ENCODE assay signal across 18 mouse cellular contexts in genomic region chr12:16526134-16526533, GRCm38 (mm10).
DNase-seq lines count a peak whose midpoint lies in the region; ATAC-seq lines count a peak whose summit lies in the region.
"Had no signal": no experiment of that assay in that cellular context is flagged by ENCODE, and none has a peak within 500 bp of the region (broad histone marks: within the 10 kb centered on the region; RNA-seq: fewer than 3 reads in every experiment).

No protein-coding gene starts in this region.

- peaks cover 3% of the 10 kb centered on the region; the same call in 1 of the 2 replicates for H3K9me3 ChIP-seq in embryonic facial prominence, embryonic 10.5 days
- H3K9me3 ChIP-seq: embryonic facial prominence, embryonic 15.5 days; heart, embryonic 15.5 days; liver, embryonic 15.5 days had no signal

- no peaks in the 10 kb centered on the region for H3K36me3 ChIP-seq in embryonic facial prominence, embryonic 10.5 days (replicated peaks)
- H3K36me3 ChIP-seq: embryonic facial prominence, embryonic 15.5 days; heart, embryonic 15.5 days; hindbrain, embryonic 13.5 days; limb, embryonic 12.5 days; liver, embryonic 15.5 days had no signal

- no peak overlapping the region for H3K27ac ChIP-seq in embryonic facial prominence, embryonic 10.5 days (replicated peaks)
- H3K27ac ChIP-seq: embryonic facial prominence, embryonic 15.5 days; heart, embryonic 15.5 days; hindbrain, embryonic 13.5 days; limb, embryonic 12.5 days; liver, embryonic 15.5 days had no signal

- H3K4me3 ChIP-seq in embryonic facial prominence, embryonic 10.5 days = no peak overlapping the region
- H3K4me3 ChIP-seq: embryonic facial prominence, embryonic 15.5 days; heart, embryonic 15.5 days; hindbrain, embryonic 13.5 days; limb, embryonic 12.5 days; liver, embryonic 15.5 days had no signal

- no peaks in the 10 kb centered on the region for H3K4me1 ChIP-seq in embryonic facial prominence, embryonic 10.5 days
- H3K4me1 ChIP-seq: embryonic facial prominence, embryonic 15.5 days; hindbrain, embryonic 13.5 days; limb, embryonic 12.5 days; liver, embryonic 15.5 days had no signal

- peak; percentile 32 for DNase-seq in lung, postnatal 36 days
- no peak for DNase-seq in lung, postnatal 10 days
- DNase-seq in CD4-positive, CD25-positive, alpha-beta regulatory T cell, adult 2 months (ENCODE audit: low read depth, low spot score) = peak; percentile 19
- peak; percentile 72 to 77 for DNase-seq in natural killer cell, adult 2 months (ENCODE audit: low spot score in 2 of 2)
- DNase-seq in right cerebral cortex, adult 2 months (ENCODE audit: low spot score in 2 of 2) = no peak
- DNase-seq in embryonic facial prominence, embryonic 10.5 days (ENCODE audit: low spot score) = no peak
- no peak for DNase-seq in urinary bladder, postnatal 14 days (ENCODE audit: low spot score)
- DNase-seq: cerebellum, adult 18-20 months; kidney, adult 11 months; kidney, postnatal 4 days; thymus, adult 18-20 months had no signal

- peak; percentile 58 to 68; a peak in 2 of 4 replicates for ATAC-seq in hematopoietic stem cell, adult 5-6 weeks (replicated peaks in 1 of 2; ENCODE audit: insufficient read depth in 1 of 2, low FRiP score in 2 of 2, low TSS enrichment in 1 of 2, low read depth in 1 of 2, poor library complexity in 2 of 2, severe bottlenecking in 2 of 2)
- ATAC-seq: Patski had no signal

- 91% methylated on average over 2 of the region's 2 CpGs for WGBS in embryonic facial prominence, embryonic 10.5 days

- H3K27me3 ChIP-seq in embryonic facial prominence, embryonic 10.5 days (replicated peaks; ENCODE audit: low read depth, poor library complexity, severe bottlenecking) = no peaks in the 10 kb centered on the region
- H3K27me3 ChIP-seq: embryonic facial prominence, embryonic 15.5 days; heart, embryonic 15.5 days; hindbrain, embryonic 13.5 days; limb, embryonic 12.5 days; liver, embryonic 15.5 days; Patski had no signal

Comparison
In these comparisons a context has a peak if more than half of its experiments do, and no peak if none do; other contexts are left out.
1. DNase-seq: peak in lung, postnatal 36 days (single experiment), CD4-positive, CD25-positive, alpha-beta regulatory T cell, adult 2 months (single experiment) and natural killer cell, adult 2 months (2 of 2); none in lung, postnatal 10 days (single experiment), right cerebral cortex, adult 2 months (0 of 2), embryonic facial prominence, embryonic 10.5 days (single experiment) and urinary bladder, postnatal 14 days (single experiment).